Mouse (Mus musculus): ENCODE data around the gene Shd. TPM values are rescaled to one million over a fixed set of nuclear protein-coding genes. Genes with fewer than 3 reads are reported as not detected.
A peak's percentile ranks its signal among the peaks of the same experiment; 100 is the strongest.

The Shd gene
- polyA plus RNA-seq, 1 experiment, result 2.2 TPM

GRCm38 (mm10) chr17:56018347-56019131 is 48.3 kb downstream of the Shd start:
- H3K4me3 ChIP-seq (ENCODE audit: extremely low read depth, insufficient read depth, insufficient read length), result no peak overlapping the region
- peak; percentile 59; the same call in 1 of the 2 replicates for TF ChIP-seq CTCF (IDR thresholded peaks at IDR 0.05; ENCODE audit: extremely low read depth, insufficient read depth, insufficient read length, insufficient replicate concordance)
- no peak for TF ChIP-seq POLR2A (IDR thresholded peaks at IDR 0.05; ENCODE audit: low read depth, low read length)
- H3K27ac ChIP-seq (ENCODE audit: insufficient read depth, low read length), result no peak overlapping the region
- peaks cover 35% of the 10 kb centered on the region for H3K4me1 ChIP-seq (ENCODE audit: control insufficient read depth, insufficient read depth, insufficient read length)
- 72% methylated on average over 20 of the region's 20 CpGs for WGBS
- H3K36me3 ChIP-seq (ENCODE audit: control insufficient read depth, insufficient read depth, low read length), result peaks cover 34% of the 10 kb centered on the region
- H3K27me3 ChIP-seq (ENCODE audit: control insufficient read depth, insufficient read depth, low read length), result no peaks in the 10 kb centered on the region
- DNase-seq (ENCODE audit: low read depth in 1 of 2, low spot score in 2 of 2), result peak in 1 of 2 experiments; percentile 71

DNA sequence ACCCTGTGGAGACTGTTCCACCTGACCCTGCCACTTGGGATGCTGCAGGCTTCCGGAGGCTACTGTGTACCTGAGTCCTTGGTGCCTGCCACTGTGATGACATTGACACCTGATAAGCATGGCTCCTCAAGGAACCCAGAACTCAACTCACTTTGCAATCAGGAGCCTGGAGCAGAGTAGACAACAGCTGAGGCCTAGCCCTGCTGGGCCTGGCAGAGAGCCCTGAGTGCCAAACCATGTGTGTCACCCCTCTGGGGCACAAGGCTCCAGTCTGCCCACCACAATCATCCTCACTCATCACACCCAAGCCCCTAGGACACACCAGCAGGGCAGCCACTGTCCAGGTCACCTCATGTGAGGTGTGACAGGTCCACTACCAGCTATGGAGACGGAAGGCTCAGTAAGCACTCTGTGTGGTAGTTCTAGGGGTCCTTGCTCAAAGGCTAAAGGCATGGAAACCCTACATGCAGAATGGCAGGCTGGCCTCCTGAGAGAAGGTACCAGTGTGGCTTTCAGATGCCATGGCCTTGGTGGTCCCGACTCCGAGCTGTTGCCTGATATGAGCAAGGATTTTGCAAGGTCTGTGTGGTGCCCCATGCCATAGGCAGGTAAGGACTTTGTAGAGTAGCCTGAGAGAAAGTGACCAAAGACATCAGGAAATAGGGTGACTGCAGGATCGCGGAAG is 50.3 kb downstream of the Shd start:
- no peak for TF ChIP-seq POLR2A (IDR thresholded peaks at IDR 0.05; ENCODE audit: low read depth, low read length)
- peaks cover 47% of the 10 kb centered on the region for H3K4me1 ChIP-seq (ENCODE audit: control insufficient read depth, insufficient read depth, insufficient read length)
- WGBS, result 73% methylated on average over 6 of the region's 6 CpGs
- DNase-seq (ENCODE audit: low read depth in 1 of 2, low spot score in 2 of 2), result no peak
- H3K36me3 ChIP-seq (ENCODE audit: control insufficient read depth, insufficient read depth, low read length), result peaks cover 27% of the 10 kb centered on the region
- H3K27ac ChIP-seq (ENCODE audit: insufficient read depth, low read length), result peak overlapping the region; percentile 43
- H3K4me3 ChIP-seq (ENCODE audit: extremely low read depth, insufficient read depth, insufficient read length), result no peak overlapping the region
- no peaks in the 10 kb centered on the region for H3K27me3 ChIP-seq (ENCODE audit: control insufficient read depth, insufficient read depth, low read length)

GRCm38 (mm10) chr17:56021161-56021910 is 51.1 kb downstream of the Shd start:
- Histone ChIP-seq H3K36me3 (ENCODE audit: control insufficient read depth, insufficient read depth, low read length) (peaks cover 21% of the 10 kb centered on the region), H3K27me3 (ENCODE audit: control insufficient read depth, insufficient read depth, low read length) (no peaks in the 10 kb centered on the region), H3K4me3 (ENCODE audit: extremely low read depth, insufficient read depth, insufficient read length) (no peak overlapping the region), H3K4me1 (ENCODE audit: control insufficient read depth, insufficient read depth, insufficient read length) (peaks cover 49% of the 10 kb centered on the region), H3K27ac (ENCODE audit: insufficient read depth, low read length) (peak overlapping the region; percentile 43)
- 16% methylated on average over 4 of the region's 4 CpGs for WGBS
- peak in 1 of 2 experiments; percentile 34 for DNase-seq (ENCODE audit: low read depth in 1 of 2, low spot score in 2 of 2)
- TF ChIP-seq POLR2A (IDR thresholded peaks at IDR 0.05; ENCODE audit: low read depth, low read length) (no peak), CTCF (IDR thresholded peaks at IDR 0.05; ENCODE audit: extremely low read depth, insufficient read depth, insufficient read length, insufficient replicate concordance) (no peak)

GRCm38 (mm10) chr17:56022131-56022988 is 52.1 kb downstream of the Shd start:
- TF ChIP-seq POLR2A (IDR thresholded peaks at IDR 0.05; ENCODE audit: low read depth, low read length), result no peak
- no peak for TF ChIP-seq CTCF (IDR thresholded peaks at IDR 0.05; ENCODE audit: extremely low read depth, insufficient read depth, insufficient read length, insufficient replicate concordance)
- Histone ChIP-seq H3K27me3 (ENCODE audit: control insufficient read depth, insufficient read depth, low read length) (no peaks in the 10 kb centered on the region), H3K27ac (ENCODE audit: insufficient read depth, low read length) (peak overlapping the region; percentile 43), H3K4me1 (ENCODE audit: control insufficient read depth, insufficient read depth, insufficient read length) (peaks cover 49% of the 10 kb centered on the region), H3K4me3 (ENCODE audit: extremely low read depth, insufficient read depth, insufficient read length) (no peak overlapping the region), H3K36me3 (ENCODE audit: control insufficient read depth, insufficient read depth, low read length) (peaks cover 11% of the 10 kb centered on the region)
- no peak for DNase-seq (ENCODE audit: low read depth in 1 of 2, low spot score in 2 of 2)
- 82% methylated on average over 2 of the region's 2 CpGs for WGBS

GRCm38 (mm10) chr17:56022989-56023290 is 52.7 kb downstream of the Shd start:
- Histone ChIP-seq H3K36me3 (ENCODE audit: control insufficient read depth, insufficient read depth, low read length) (peaks cover 5% of the 10 kb centered on the region; the same call in 1 of the 2 replicates), H3K27me3 (ENCODE audit: control insufficient read depth, insufficient read depth, low read length) (no peaks in the 10 kb centered on the region), H3K4me3 (ENCODE audit: extremely low read depth, insufficient read depth, insufficient read length) (no peak overlapping the region), H3K27ac (ENCODE audit: insufficient read depth, low read length) (peak overlapping the region; percentile 43), H3K4me1 (ENCODE audit: control insufficient read depth, insufficient read depth, insufficient read length) (peaks cover 52% of the 10 kb centered on the region)
- 84% methylated on average over 4 of the region's 4 CpGs for WGBS
- no peak for DNase-seq (ENCODE audit: low read depth in 1 of 2, low spot score in 2 of 2)
- no peak for TF ChIP-seq CTCF (IDR thresholded peaks at IDR 0.05; ENCODE audit: extremely low read depth, insufficient read depth, insufficient read length, insufficient replicate concordance)
- no peak for TF ChIP-seq POLR2A (IDR thresholded peaks at IDR 0.05; ENCODE audit: low read depth, low read length)

GRCm38 (mm10) chr17:56023386-56023785 is 53.1 kb downstream of the Shd start:
- Histone ChIP-seq H3K27ac (ENCODE audit: insufficient read depth, low read length) (peak overlapping the region; percentile 43), H3K4me3 (ENCODE audit: extremely low read depth, insufficient read depth, insufficient read length) (no peak overlapping the region), H3K4me1 (ENCODE audit: control insufficient read depth, insufficient read depth, insufficient read length) (peaks cover 52% of the 10 kb centered on the region), H3K27me3 (ENCODE audit: control insufficient read depth, insufficient read depth, low read length) (no peaks in the 10 kb centered on the region), H3K36me3 (ENCODE audit: control insufficient read depth, insufficient read depth, low read length) (0 out of 2 replicates have a peak, but pooled peaks cover 2% of the 10 kb centered on the region)
- TF ChIP-seq CTCF (IDR thresholded peaks at IDR 0.05; ENCODE audit: extremely low read depth, insufficient read depth, insufficient read length, insufficient replicate concordance), result no peak
- no peak for TF ChIP-seq POLR2A (IDR thresholded peaks at IDR 0.05; ENCODE audit: low read depth, low read length)
- DNase-seq (ENCODE audit: low read depth in 1 of 2, low spot score in 2 of 2), result peak in 1 of 2 experiments; percentile 38
- 38% methylated on average over 5 of the region's 5 CpGs for WGBS

Measured in spleen, adult 2 months (tissue).